Mouse (Mus musculus) c-Kit-positive CD71-negative TER-119-negative erythroid progenitor cells, embryonic 14.5 days (primary cell): ENCODE data around the gene Hist1h4k.
"Not testable (repeated sequence)": the region's sequence is repeated elsewhere in the genome, so short reads cannot be mapped to it uniquely, and the experiment has no call there.

ENCODE experiments used
- DNase-seq: peaks from one replicate; pipeline ENCODE4 v3.0.0-alpha.2; 2013; ENCODE audit warnings: low read depth

Hist1h4k gene

GRCm38 (mm10) chr13:21718381-21719080 lies 31.8 kb downstream of the Hist1h4k start:
- DNase-seq, result no peak

GRCm38 (mm10) chr13:21717397-21718357 lies 32.6 kb downstream of the Hist1h4k start, which contains the start of gene Hist1h3h:
Gene Hist1h3h (plus strand): TSS chr13:21717659.
- DNase-seq, result peak; percentile 83

- DNase-seq, result not testable (repeated sequence)
Measured at GRCm38 (mm10) chr13:21716540-21717391, 33.5 kb downstream of the Hist1h4k start.

DNA sequence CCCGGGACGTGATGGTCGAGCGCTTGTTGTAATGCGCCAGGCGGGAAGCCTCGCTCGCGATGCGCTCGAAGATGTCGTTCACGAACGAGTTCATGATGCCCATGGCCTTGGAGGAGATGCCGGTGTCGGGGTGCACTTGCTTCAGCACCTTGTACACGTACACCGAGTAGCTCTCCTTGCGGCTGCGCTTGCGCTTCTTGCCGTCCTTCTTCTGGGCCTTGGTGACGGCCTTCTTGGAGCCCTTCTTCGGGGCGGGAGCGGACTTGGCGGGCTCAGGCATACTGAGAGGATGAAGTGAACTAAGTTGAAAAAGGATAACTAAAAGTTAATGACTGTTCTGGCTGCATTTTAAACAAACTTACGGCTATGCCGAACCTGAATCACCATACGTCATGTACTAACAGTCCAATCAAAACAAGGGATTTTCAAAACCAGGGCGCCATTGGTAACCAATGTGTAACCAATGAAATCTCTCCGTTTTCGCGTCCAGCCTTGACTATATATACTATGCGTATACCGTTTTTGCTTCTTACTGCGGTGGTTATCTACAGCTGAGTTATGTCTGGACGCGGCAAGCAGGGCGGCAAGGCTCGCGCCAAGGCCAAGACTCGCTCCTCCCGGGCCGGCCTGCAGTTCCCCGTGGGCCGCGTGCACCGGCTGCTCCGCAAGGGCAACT lies 34.3 kb downstream of the Hist1h4k start, which contains the start of the genes Hist1h2bl and Hist1h2ai:
TSS of gene Hist1h2bl (minus strand) at position 280 of the 676 bp plus-strand sequence.
TSS of gene Hist1h2ai (plus strand) at position 559 of the 676 bp plus-strand sequence.
- DNase-seq, result peak; percentile 90

- DNase-seq, result no peak
Measured at GRCm38 (mm10) chr13:21715131-21715863, 35.0 kb downstream of the Hist1h4k start.

DNA sequence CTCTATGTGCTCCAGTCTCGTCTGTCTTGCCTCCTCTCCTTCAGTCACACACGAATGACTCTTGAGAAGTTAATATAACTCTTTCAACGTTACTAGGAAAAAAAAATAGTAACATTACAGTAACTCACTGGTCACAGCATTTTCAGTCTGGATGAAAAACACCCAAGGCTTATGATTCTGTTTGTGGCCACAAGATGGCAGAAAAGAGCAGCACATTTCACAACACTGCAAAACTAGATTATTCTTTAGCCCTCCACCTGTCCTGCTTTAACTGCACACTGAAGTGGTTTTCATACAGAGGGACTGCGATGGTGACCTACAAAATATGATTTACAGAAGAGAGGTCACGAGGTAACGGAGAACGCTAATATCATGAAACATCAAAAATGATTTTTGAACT lies 35.6 kb downstream of the Hist1h4k start:
- peak; percentile 64 for DNase-seq

DNA sequence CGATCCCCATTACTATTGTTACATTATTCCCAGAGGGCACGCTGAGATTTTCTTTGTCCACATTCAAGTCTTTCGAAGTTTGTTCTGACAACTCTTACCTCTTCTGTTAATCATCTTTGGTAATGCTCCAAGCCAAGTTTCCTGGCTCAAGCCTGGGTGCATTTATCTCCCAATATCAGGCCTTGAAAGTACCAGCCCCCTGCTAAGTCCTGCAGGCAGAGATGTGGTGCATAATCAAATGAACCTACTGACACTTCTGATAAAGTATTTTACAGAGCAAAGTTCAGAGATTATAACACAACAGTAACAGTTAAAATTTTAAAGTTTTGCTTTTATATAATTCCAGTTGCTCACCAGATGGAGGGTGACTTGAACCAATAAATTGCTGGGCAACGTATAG lies 38.6 kb downstream of the Hist1h4k start:
- no peak for DNase-seq

- DNase-seq, result no peak
Measured at GRCm38 (mm10) chr13:21710821-21711525, 39.3 kb downstream of the Hist1h4k start.

DNA sequence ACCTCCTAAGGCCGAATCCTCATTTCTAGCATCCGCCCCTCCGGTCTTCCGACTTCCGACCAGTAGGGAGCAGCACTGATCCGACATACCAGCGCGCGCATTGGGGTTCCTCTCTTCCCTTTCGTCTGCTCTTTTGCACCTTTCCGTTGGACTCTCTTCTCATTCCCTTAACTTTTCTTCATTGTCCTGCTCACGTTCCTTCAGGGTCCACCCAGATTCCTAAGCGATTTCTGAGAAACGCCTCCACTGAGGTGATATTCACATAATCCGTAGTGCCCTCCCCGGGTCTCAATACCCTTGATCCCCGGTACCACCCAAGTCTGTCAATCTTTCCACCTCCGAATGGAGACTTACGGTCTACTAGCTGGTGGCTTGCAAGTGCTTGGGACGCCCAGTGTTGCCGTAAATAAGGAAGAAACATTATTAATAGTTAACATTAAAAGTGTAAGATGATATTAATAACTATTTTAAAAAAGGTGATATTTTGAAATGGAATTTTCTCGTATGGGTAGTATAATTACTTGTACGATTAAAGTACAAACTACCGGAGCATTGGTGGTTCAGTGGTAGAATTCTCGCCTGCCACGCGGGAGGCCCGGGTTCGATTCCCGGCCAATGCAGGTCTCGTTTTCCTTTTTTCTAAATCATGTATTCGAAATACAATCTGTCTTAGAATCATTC lies 40.1 kb downstream of the Hist1h4k start:
- peak; percentile 78 for DNase-seq

DNA sequence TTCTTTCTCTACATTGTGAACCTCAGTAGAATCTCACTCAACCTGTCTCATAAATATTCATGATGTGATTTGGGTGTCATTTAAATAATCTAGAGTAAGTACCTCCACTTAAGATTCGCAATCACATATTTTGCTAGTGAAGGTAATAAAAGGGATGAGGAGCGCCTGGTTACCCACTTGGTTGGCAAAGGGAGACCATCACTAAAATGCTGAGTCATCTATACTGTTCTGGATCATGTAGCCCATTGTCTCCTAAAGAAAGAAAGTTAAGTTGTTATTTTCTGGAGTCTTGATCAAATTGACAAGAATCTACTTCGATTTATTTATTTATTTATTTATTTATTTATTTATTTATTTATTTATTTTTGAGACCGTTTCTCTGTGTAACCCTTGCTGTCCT lies 43.6 kb downstream of the Hist1h4k start:
- no peak for DNase-seq
